Mouse (Mus musculus): ENCODE data around the gene Il12b. TPM values are rescaled to one million over a fixed set of nuclear protein-coding genes. Genes with fewer than 3 reads are reported as not detected.

Il12b gene
- total and polyA plus RNA-seq, 3 experiments, result not detected

DNA sequence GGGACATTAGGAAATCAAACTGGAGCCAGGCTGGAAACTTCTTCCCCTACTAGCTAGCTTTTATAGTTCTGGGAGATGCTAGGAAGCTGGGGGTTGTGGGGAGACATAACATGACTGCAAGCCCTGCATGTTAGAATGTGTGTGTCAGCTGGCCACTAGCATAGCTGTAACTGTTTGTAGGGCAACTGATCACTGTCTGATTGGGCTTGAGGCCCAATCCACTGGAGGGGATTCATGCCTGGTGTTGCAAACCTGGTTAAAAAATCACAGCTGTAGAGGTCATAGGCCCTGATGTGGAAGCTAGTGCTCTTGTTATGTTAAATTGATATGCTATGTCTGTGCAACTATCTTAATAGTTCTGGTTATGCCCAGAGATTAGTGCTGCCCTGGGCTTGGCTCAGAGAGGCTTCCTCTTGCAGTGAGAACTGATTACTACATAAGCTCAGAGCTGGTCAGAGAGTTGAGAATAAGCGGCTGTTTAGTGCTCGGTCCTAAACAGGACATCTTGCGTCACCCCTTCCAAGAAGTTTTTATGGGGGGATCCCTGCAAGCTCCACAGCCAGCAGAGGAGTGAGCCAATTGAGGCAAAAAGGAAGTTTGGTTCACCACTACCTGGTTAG lies 19.3 kb upstream of the Il12b start:
- Histone ChIP-seq H3K79me2 (ENCODE audit: control insufficient read depth, insufficient read depth, low read length, poor library complexity) (no peaks in the 10 kb centered on the region), H3K4me1 (ENCODE audit: control insufficient read depth in 1 of 2, insufficient read depth in 2 of 2, low read length in 2 of 2) (no peaks in the 10 kb centered on the region)

GRCm38 (mm10) chr11:44382200-44382599 lies 17.7 kb upstream of the Il12b start:
- peaks cover 0 to 3% of the 10 kb centered on the region in 2 experiments; a peak in 1 of 4 replicates for H3K36me3 ChIP-seq (ENCODE audit: control insufficient read depth in 1 of 2, insufficient read depth in 2 of 2, low read length in 2 of 2)
- no peak overlapping the region for H3K9ac ChIP-seq (ENCODE audit: control insufficient read depth, low read depth, low read length, poor library complexity, severe bottlenecking)
- no peak overlapping the region for H3K27ac ChIP-seq (ENCODE audit: control insufficient read depth, low read depth, low read length)
- no peaks in the 10 kb centered on the region for H3K9me3 ChIP-seq (replicated peaks; ENCODE audit: insufficient read depth, low read length)
- no peaks in the 10 kb centered on the region for H3K4me1 ChIP-seq (ENCODE audit: control insufficient read depth in 1 of 2, insufficient read depth in 2 of 2, low read length in 2 of 2)
- H3K79me2 ChIP-seq (ENCODE audit: control insufficient read depth, insufficient read depth, low read length, poor library complexity), result no peaks in the 10 kb centered on the region
- peaks cover 0 to 1% of the 10 kb centered on the region in 2 experiments; a peak in 1 of 4 replicates for H3K27me3 ChIP-seq (ENCODE audit: control insufficient read depth in 1 of 2, insufficient read depth in 2 of 2, low read length in 2 of 2)
- no peak for TF ChIP-seq USF2 (IDR thresholded peaks at IDR 0.05; ENCODE audit: borderline replicate concordance in 1 of 2, insufficient read depth in 1 of 2, low read depth in 1 of 2, low read length in 2 of 2)
- no peak for TF ChIP-seq ELF1 (IDR thresholded peaks at IDR 0.05; ENCODE audit: low read depth, low read length)
- TF ChIP-seq SIN3A (IDR thresholded peaks at IDR 0.05; ENCODE audit: low read length), result no peak
- TF ChIP-seq CHD1 (IDR thresholded peaks at IDR 0.05; ENCODE audit: low read depth, low read length), result no peak
- H3K4me3 ChIP-seq (ENCODE audit: control insufficient read depth in 1 of 2, insufficient read depth in 1 of 2, low read depth in 2 of 2, low read length in 2 of 2), result no peak overlapping the region
- no peak for DNase-seq (ENCODE audit: low read depth, low spot score)

More for the DNA sequence above, 19.3 kb upstream of the Il12b start:
- Histone ChIP-seq H3K27me3 (ENCODE audit: control insufficient read depth in 1 of 2, insufficient read depth in 2 of 2, low read length in 2 of 2) (no peaks in the 10 kb centered on the region; a peak in 1 of 4 replicates), H3K4me3 (ENCODE audit: control insufficient read depth in 1 of 2, insufficient read depth in 1 of 2, low read depth in 2 of 2, low read length in 2 of 2) (no peak overlapping the region), H3K27ac (ENCODE audit: control insufficient read depth, low read depth, low read length) (no peak overlapping the region), H3K36me3 (ENCODE audit: control insufficient read depth in 1 of 2, insufficient read depth in 2 of 2, low read length in 2 of 2) (peaks cover 0 to 3% of the 10 kb centered on the region in 2 experiments; a peak in 1 of 4 replicates), H3K9ac (ENCODE audit: control insufficient read depth, low read depth, low read length, poor library complexity, severe bottlenecking) (no peak overlapping the region), H3K9me3 (replicated peaks; ENCODE audit: insufficient read depth, low read length) (no peaks in the 10 kb centered on the region)
- no peak for TF ChIP-seq NELFE (IDR thresholded peaks at IDR 0.05; ENCODE audit: low read depth, low read length)
- no peak for TF ChIP-seq NRF1 (IDR thresholded peaks at IDR 0.05; ENCODE audit: insufficient read depth, low read depth, low read length, poor library complexity, severe bottlenecking)
- no peak for TF ChIP-seq TAL1 (IDR thresholded peaks at IDR 0.05; ENCODE audit: low read length)
- no peak for TF ChIP-seq SIN3A (IDR thresholded peaks at IDR 0.05; ENCODE audit: low read length)
- no peak for TF ChIP-seq CHD2 (IDR thresholded peaks at IDR 0.05; ENCODE audit: low read length)
- TF ChIP-seq BHLHE40 (IDR thresholded peaks at IDR 0.05; ENCODE audit: borderline replicate concordance, low read depth, low read length), result no peak
- TF ChIP-seq POLR2A (IDR thresholded peaks at IDR 0.05; ENCODE audit: control insufficient read depth in 1 of 2, insufficient read depth in 1 of 2, low read depth in 1 of 2, low read length in 2 of 2, poor library complexity in 1 of 2), result no peak
- TF ChIP-seq KAT2A (conservative IDR thresholded peaks at IDR 0.05; ENCODE audit: low read depth, low read length), result no peak
- TF ChIP-seq ZKSCAN1 (IDR thresholded peaks at IDR 0.05; ENCODE audit: low read depth, low read length), result no peak
- TF ChIP-seq ZMIZ1 (IDR thresholded peaks at IDR 0.05; ENCODE audit: low read depth, low read length), result no peak
- TF ChIP-seq TCF12 (IDR thresholded peaks at IDR 0.05; ENCODE audit: low read depth, low read length), result no peak
- TF ChIP-seq ZNF384 (IDR thresholded peaks at IDR 0.05; ENCODE audit: low read depth, low read length), result no peak
- no peak for TF ChIP-seq RCOR1 (IDR thresholded peaks at IDR 0.05; ENCODE audit: low read depth, low read length)
- no peak for TF ChIP-seq ZC3H11A (IDR thresholded peaks at IDR 0.05; ENCODE audit: low read depth, low read length)
- TF ChIP-seq ETS1 (IDR thresholded peaks at IDR 0.05; ENCODE audit: low read depth, low read length), result no peak
- TF ChIP-seq SMC3 (IDR thresholded peaks at IDR 0.05; ENCODE audit: low read depth, low read length), result no peak
- TF ChIP-seq MEF2A (IDR thresholded peaks at IDR 0.05; ENCODE audit: extremely low read depth, insufficient replicate concordance, low read depth, low read length, poor library complexity, severe bottlenecking), result no peak
- no peak for TF ChIP-seq GABPA (IDR thresholded peaks at IDR 0.05; ENCODE audit: low read depth, low read length)
- no peak for TF ChIP-seq E2F4 (IDR thresholded peaks at IDR 0.05; ENCODE audit: borderline replicate concordance, low read depth, low read length)
- TF ChIP-seq POLR2AphosphoS2 (IDR thresholded peaks at IDR 0.05; ENCODE audit: low read length), result no peak
- DNase-seq (ENCODE audit: low read depth, low spot score), result no peak

All from MEL (cell line).